Mouse (Mus musculus) lung, embryonic 16.5 days (tissue): ENCODE data around the gene Tlk2. TPM values are rescaled to one million over a fixed set of nuclear protein-coding genes. Genes with fewer than 3 reads are reported as not detected.

Experiments
- ATAC-seq: fragments of 200-750 bp; cut with Nextera tagmentation; 2 replicates; pipeline ENCODE4 v1.8.0; 2017; ENCODE audit warnings: low read depth, mild to moderate bottlenecking, moderate library complexity
- H3K27ac ChIP-seq: fragments of 300-500 bp; sonication (generic); 2 replicates; pipeline ENCODE4 v1.5.1; 2014; ENCODE audit warnings: mild to moderate bottlenecking, control low read depth, low read length
- H3K27me3 ChIP-seq: fragments of 300-500 bp; sonication (generic); 2 replicates; pipeline ENCODE4 v1.6.1; 2014; ENCODE audit warnings: low read depth, low read length, mixed read lengths; ENCODE audit not compliant: control insufficient read depth, insufficient read depth
- H3K36me3 ChIP-seq: fragments of 300-500 bp; sonication (generic); 2 replicates; pipeline ENCODE4 v1.6.1; 2014; ENCODE audit warnings: low read length; ENCODE audit not compliant: control insufficient read depth, insufficient read depth
- H3K4me1 ChIP-seq: fragments of 300-500 bp; sonication (generic); replicated peaks from 2 replicates; pipeline ENCODE4 v1.6.1; 2014; ENCODE audit warnings: low read length, mixed read lengths; ENCODE audit not compliant: control insufficient read depth, insufficient read depth
- H3K4me2 ChIP-seq: fragments of 300-500 bp; sonication (generic); 2 replicates; pipeline ENCODE4 v1.6.1; 2014; ENCODE audit warnings: low read depth, low read length, control low read depth
- H3K4me3 ChIP-seq: fragments of 300-500 bp; sonication (generic); 2 replicates; pipeline ENCODE4 v1.5.1; 2014; ENCODE audit warnings: mild to moderate bottlenecking, low read length, control low read depth
- H3K9ac ChIP-seq: fragments of 300-500 bp; sonication (generic); 2 replicates; pipeline ENCODE4 v1.6.1; 2014; ENCODE audit warnings: low read length, control low read depth
- H3K9me3 ChIP-seq: fragments of 300-500 bp; sonication (generic); 2 replicates; pipeline ENCODE4 v1.6.1; 2016; ENCODE audit warnings: low read length; ENCODE audit not compliant: control insufficient read depth
- WGBS: fragments of 180-500 bp; shearing (Covaris S2); extraction: QIAGEN DNeasy Blood & Tissue Kit; methylation state at CpG from one replicate; pipeline ENCODE4 v1.1.7; 2014; 5-methylcytosine and 5-hydroxymethylcytosine counted together
- polyA plus RNA-seq: library from polyadenylated mRNA; unstranded; fragments of >200 nt; fragmentation: Nextera tagmentation; extraction: Ambion mirVana; gene quantifications from 2 replicates; pipeline ENCODE4 v1.2.1, GENCODE M21; 2015

Gene Tlk2
- polyA plus RNA-seq, 1 experiment from 2014 or later = 11.6 TPM

GRCm38 (mm10) chr11:105289403-105289802 is 110.8 kb downstream of the Tlk2 start:
- H3K4me1 ChIP-seq = peaks cover 26% of the 10 kb centered on the region
- H3K27me3 ChIP-seq = no peaks in the 10 kb centered on the region
- H3K9ac ChIP-seq = no peak overlapping the region; the same call in 1 of the 2 replicates
- no peaks in the 10 kb centered on the region for H3K9me3 ChIP-seq
- no peak for ATAC-seq
- H3K4me2 ChIP-seq = no peak overlapping the region
- H3K27ac ChIP-seq = peak overlapping the region; percentile 34; the same call in 1 of the 2 replicates
- 0 out of 2 replicates have a peak, but pooled peaks cover 3% of the 10 kb centered on the region for H3K36me3 ChIP-seq
- H3K4me3 ChIP-seq = no peak overlapping the region
- 22% methylated on average over 3 of the region's 3 CpGs for WGBS

GRCm38 (mm10) chr11:105291681-105292123 is 113.1 kb downstream of the Tlk2 start:
- Histone ChIP-seq H3K4me2 (peak overlapping the region; percentile 77), H3K36me3 (no peaks in the 10 kb centered on the region), H3K27me3 (no peaks in the 10 kb centered on the region), H3K9me3 (no peaks in the 10 kb centered on the region), H3K9ac (peak overlapping the region; percentile 80), H3K4me3 (peak overlapping the region; percentile 73), H3K27ac (peak overlapping the region; percentile 95), H3K4me1 (peaks cover 41% of the 10 kb centered on the region)
- ATAC-seq = peak; percentile 29
- WGBS = 9% methylated on average over 10 of the region's 10 CpGs

GRCm38 (mm10) chr11:105292124-105293071 is 113.8 kb downstream of the Tlk2 start, which contains the start of gene Mrc2:
Mrc2 (plus strand) TSS chr11:105292643.
- WGBS = under 1% methylated on average over 68 of the region's 75 CpGs
- Histone ChIP-seq H3K9ac (peak within 1 kb of the TSS; percentile 80), H3K27ac (peak within 1 kb of the TSS; percentile 95), H3K36me3 (no peaks in the 10 kb centered on the region), H3K4me1 (peaks cover 41% of the 10 kb centered on the region), H3K4me3 (peak within 1 kb of the TSS; percentile 73), H3K27me3 (no peaks in the 10 kb centered on the region), H3K4me2 (peak within 1 kb of the TSS; percentile 77), H3K9me3 (no peaks in the 10 kb centered on the region)
- peak; percentile 87 for ATAC-seq

- under 1% methylated on average over 25 of the region's 26 CpGs for WGBS
- no peaks in the 10 kb centered on the region for H3K27me3 ChIP-seq
- H3K9me3 ChIP-seq = no peaks in the 10 kb centered on the region
- H3K4me2 ChIP-seq = peak overlapping the region; percentile 77
- ATAC-seq = peak; percentile 53; the same call in 1 of the 2 replicates
- H3K4me3 ChIP-seq = peak overlapping the region; percentile 73
- peak overlapping the region; percentile 80 for H3K9ac ChIP-seq
- H3K27ac ChIP-seq = peak overlapping the region; percentile 95
- H3K4me1 ChIP-seq = peaks cover 41% of the 10 kb centered on the region
- H3K36me3 ChIP-seq = no peaks in the 10 kb centered on the region
Observed at GRCm38 (mm10) chr11:105293101-105293581, 114.5 kb downstream of the Tlk2 start.

- Histone ChIP-seq H3K9ac (peak overlapping the region; percentile 80), H3K9me3 (no peaks in the 10 kb centered on the region), H3K4me1 (peaks cover 39% of the 10 kb centered on the region), H3K4me3 (peak overlapping the region; percentile 73), H3K4me2 (peak overlapping the region; percentile 77), H3K27ac (peak overlapping the region; percentile 95), H3K36me3 (0 out of 2 replicates have a peak, but pooled peaks cover 2% of the 10 kb centered on the region), H3K27me3 (no peaks in the 10 kb centered on the region)
- no peak for ATAC-seq
- 13% methylated on average over 9 of the region's 9 CpGs for WGBS
Observed at GRCm38 (mm10) chr11:105293901-105294494, 115.4 kb downstream of the Tlk2 start.

GRCm38 (mm10) chr11:105296084-105296483 is 117.5 kb downstream of the Tlk2 start:
- Histone ChIP-seq H3K9ac (no peak overlapping the region), H3K9me3 (no peaks in the 10 kb centered on the region), H3K4me1 (peaks cover 32% of the 10 kb centered on the region), H3K4me2 (no peak overlapping the region), H3K4me3 (no peak overlapping the region), H3K27me3 (no peaks in the 10 kb centered on the region), H3K27ac (peak overlapping the region; percentile 20; the same call in 1 of the 2 replicates), H3K36me3 (peaks cover 2% of the 10 kb centered on the region; the same call in 1 of the 2 replicates)
- WGBS = 71% methylated on average over 10 of the region's 10 CpGs
- ATAC-seq = no peak

- H3K4me2 ChIP-seq = no peak overlapping the region
- peaks cover 68% of the 10 kb centered on the region for H3K4me1 ChIP-seq
- peak; percentile 55 for ATAC-seq
- H3K27me3 ChIP-seq = no peaks in the 10 kb centered on the region
- no peak overlapping the region for H3K4me3 ChIP-seq
- H3K27ac ChIP-seq = peak overlapping the region; percentile 80
- 44% methylated on average over 7 of the region's 7 CpGs for WGBS
- no peak overlapping the region for H3K9ac ChIP-seq
- no peaks in the 10 kb centered on the region for H3K9me3 ChIP-seq
- H3K36me3 ChIP-seq = peaks cover 9% of the 10 kb centered on the region
Observed at GRCm38 (mm10) chr11:105310197-105310596, 131.6 kb downstream of the Tlk2 start.

- Histone ChIP-seq H3K9me3 (no peaks in the 10 kb centered on the region), H3K27me3 (no peaks in the 10 kb centered on the region), H3K27ac (peak overlapping the region; percentile 80), H3K4me3 (0 out of 2 replicates have a peak overlapping the region, but pooled peaks have one; percentile 4), H3K4me1 (peaks cover 75% of the 10 kb centered on the region), H3K9ac (peak overlapping the region; percentile 37), H3K4me2 (peak overlapping the region; percentile 37), H3K36me3 (no peaks in the 10 kb centered on the region)
- peak; percentile 32 for ATAC-seq
- 34% methylated on average over 24 of the region's 24 CpGs for WGBS
Observed at GRCm38 (mm10) chr11:105311291-105311975, 132.8 kb downstream of the Tlk2 start.
